Mouse (Mus musculus) limb, embryonic 14.5 days (tissue): Measurements from ENCODE around the gene Tmcc1. TPM values are rescaled to one million over a fixed set of nuclear protein-coding genes. Genes with fewer than 3 reads are reported as not detected.

Experiments
- ATAC-seq: fragments of 200-750 bp; cut with Nextera tagmentation; 2 replicates; pipeline ENCODE4 v1.8.0; 2017; ENCODE audit warnings: low read depth, moderate number of reproducible peaks, moderate TSS enrichment; ENCODE audit not compliant: low FRiP score
- DNase-seq: peaks from one replicate; pipeline ENCODE4 v3.0.0-alpha.2; 2015; ENCODE audit warnings: low spot score
- H3K27ac ChIP-seq: fragments of 300-500 bp; sonication (generic); replicated peaks from 2 replicates; pipeline ENCODE4 v1.5.1; 2014; ENCODE audit warnings: low read depth, mild to moderate bottlenecking, low read length, moderate library complexity, mixed read lengths
- H3K27me3 ChIP-seq: fragments of 300-500 bp; sonication (generic); 2 replicates; pipeline ENCODE4 v1.6.1; 2014; ENCODE audit warnings: low read length, mixed read lengths; ENCODE audit not compliant: control insufficient read depth, insufficient read depth
- H3K36me3 ChIP-seq: fragments of 300-500 bp; sonication (generic); 2 replicates; pipeline ENCODE4 v1.6.1; 2014; ENCODE audit warnings: mild to moderate bottlenecking, low read length, moderate library complexity, mixed read lengths; ENCODE audit not compliant: control insufficient read depth, insufficient read depth
- H3K4me1 ChIP-seq: fragments of 300-500 bp; sonication (generic); 2 replicates; pipeline ENCODE4 v1.6.1; 2014; ENCODE audit warnings: antibody characterized with exemption, low read length, mixed read lengths; ENCODE audit not compliant: control insufficient read depth, insufficient read depth
- H3K4me2 ChIP-seq: fragments of 300-500 bp; sonication (generic); replicated peaks from 2 replicates; pipeline ENCODE4 v1.6.1; 2014; ENCODE audit warnings: low read depth, mild to moderate bottlenecking, low read length, moderate library complexity; ENCODE audit not compliant: severe bottlenecking
- H3K4me3 ChIP-seq: fragments of 300-500 bp; sonication (generic); replicated peaks from 2 replicates; pipeline ENCODE4 v1.5.1; 2014; ENCODE audit warnings: low read length
- H3K9ac ChIP-seq: fragments of 300-500 bp; sonication (generic); 2 replicates; pipeline ENCODE4 v1.6.1; 2014; ENCODE audit warnings: mild to moderate bottlenecking, low read depth, low read length, moderate library complexity; ENCODE audit not compliant: severe bottlenecking
- H3K9me3 ChIP-seq: fragments of 300-500 bp; sonication (generic); 2 replicates; pipeline ENCODE4 v1.6.1; 2016; ENCODE audit warnings: low read length; ENCODE audit not compliant: control insufficient read depth
- POLR2A ChIP-seq: fragments of 200-500 bp; IDR thresholded peaks from 2 replicates; pipeline ENCODE4 v1.8.0; 2012; ENCODE audit warnings: inconsistent platforms, mild to moderate bottlenecking, moderate library complexity, borderline replicate concordance; ENCODE audit not compliant: insufficient read depth, insufficient read length; ENCODE audit errors: extremely low read depth
- WGBS: fragments of 180-500 bp; shearing (Covaris S2); extraction: QIAGEN DNeasy Blood & Tissue Kit; methylation state at CpG from one replicate; pipeline ENCODE4 v1.1.7; 2014; 5-methylcytosine and 5-hydroxymethylcytosine counted together
- polyA plus RNA-seq, 2 experiments: library from polyadenylated mRNA; depleted of rRNA in 1 of 2; stranded (reverse) in 1 of 2; unstranded in 1 of 2; fragments of >200 nt; fragmentation: Nextera tagmentation in 1 of 2; extraction: Ambion mirVana in 1 of 2; gene quantifications; 2 replicates each; pipeline versions ENCODE4 v1.2.1 to v1.2.3; 2012 to 2014

The Tmcc1 gene
- polyA plus RNA-seq, 2 experiments, result 11.1 to 23.4 TPM

DNA sequence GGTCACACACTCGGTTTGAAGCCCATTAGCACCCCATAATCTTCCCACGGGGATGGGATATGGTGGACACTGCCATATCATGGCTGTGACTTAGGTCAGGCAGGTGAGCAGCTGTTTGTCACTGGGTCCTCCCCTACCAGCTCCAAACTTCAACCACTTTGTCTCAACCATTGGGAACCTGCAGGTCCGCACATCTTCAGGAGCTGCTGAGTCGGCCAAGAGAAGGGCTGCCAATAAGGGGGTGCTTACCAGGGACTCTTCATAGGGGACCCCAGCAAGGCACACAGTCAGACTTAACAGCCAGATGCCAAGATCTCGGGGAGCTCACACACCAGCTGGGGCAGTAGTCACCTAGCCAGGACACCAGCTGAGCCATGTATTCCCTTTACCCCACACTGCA is 192.4 kb downstream of the Tmcc1 start:
- ATAC-seq (no peak), DNase-seq (no peak)
- H3K9me3 ChIP-seq, result no peaks in the 10 kb centered on the region
- WGBS, result 78% methylated on average over 5 of the region's 5 CpGs
- no peak overlapping the region for H3K27ac ChIP-seq
- H3K4me2 ChIP-seq, result no peak overlapping the region
- no peak for TF ChIP-seq POLR2A
- no peaks in the 10 kb centered on the region for H3K27me3 ChIP-seq
- no peaks in the 10 kb centered on the region for H3K36me3 ChIP-seq
- H3K9ac ChIP-seq, result no peak overlapping the region
- no peak overlapping the region for H3K4me3 ChIP-seq
- peaks cover 11% of the 10 kb centered on the region; the same call in 1 of the 2 replicates for H3K4me1 ChIP-seq

DNA sequence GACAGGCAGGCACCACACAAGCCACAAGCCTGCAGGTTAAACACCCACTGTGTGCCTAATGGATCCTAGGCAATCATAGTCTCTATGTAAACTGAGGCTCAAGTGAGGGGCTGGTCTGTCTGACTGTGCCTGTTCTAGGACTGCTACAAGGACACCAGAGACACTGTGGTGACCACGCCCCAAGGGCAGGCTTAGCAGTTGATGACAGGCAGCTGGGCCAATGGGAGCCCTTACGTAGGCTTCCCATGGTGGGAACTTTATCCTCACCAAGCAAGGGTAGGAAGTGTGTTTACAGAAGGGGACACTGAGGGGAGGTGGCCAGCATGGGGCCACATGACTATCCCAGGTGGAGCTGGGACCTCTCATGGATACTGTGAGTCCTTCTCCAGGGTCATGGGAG is 194.1 kb downstream of the Tmcc1 start:
- Histone ChIP-seq H3K4me3 (no peak overlapping the region), H3K4me2 (no peak overlapping the region), H3K9me3 (no peaks in the 10 kb centered on the region), H3K36me3 (no peaks in the 10 kb centered on the region), H3K27me3 (peaks cover 3% of the 10 kb centered on the region; the same call in 1 of the 2 replicates), H3K9ac (no peak overlapping the region), H3K4me1 (peaks cover 17% of the 10 kb centered on the region), H3K27ac (no peak overlapping the region)
- 82% methylated on average over 2 of the region's 2 CpGs for WGBS
- no peak for ATAC-seq
- no peak for TF ChIP-seq POLR2A
- no peak for DNase-seq

DNA sequence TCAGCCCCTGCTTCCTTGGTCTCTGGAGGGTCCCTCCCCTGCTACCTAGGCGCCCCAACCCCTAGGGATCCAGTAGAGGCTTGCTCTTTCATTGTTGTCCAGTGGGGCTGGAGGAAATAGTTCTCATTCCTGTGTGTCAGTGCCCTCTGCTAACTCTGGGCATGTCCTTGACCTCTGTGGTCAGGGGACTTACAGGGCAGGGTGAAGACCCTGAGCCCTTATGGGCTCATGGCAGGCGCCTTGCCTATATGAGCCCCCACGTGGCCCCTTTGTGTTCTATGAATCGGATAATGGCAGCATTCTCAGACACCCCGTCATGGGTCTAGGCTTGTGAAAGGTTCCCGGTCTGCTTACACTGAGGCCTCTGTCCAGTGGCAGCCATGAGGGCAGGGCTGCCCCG is 194.5 kb downstream of the Tmcc1 start:
- DNase-seq (no peak), ATAC-seq (no peak)
- H3K4me3 ChIP-seq, result no peak overlapping the region
- H3K27me3 ChIP-seq, result peaks cover 7% of the 10 kb centered on the region; the same call in 1 of the 2 replicates
- H3K9me3 ChIP-seq, result no peaks in the 10 kb centered on the region
- no peak overlapping the region for H3K27ac ChIP-seq
- H3K36me3 ChIP-seq, result no peaks in the 10 kb centered on the region
- 82% methylated on average over 7 of the region's 7 CpGs for WGBS
- no peak overlapping the region for H3K4me2 ChIP-seq
- H3K4me1 ChIP-seq, result peaks cover 19% of the 10 kb centered on the region
- no peak overlapping the region for H3K9ac ChIP-seq
- TF ChIP-seq POLR2A, result no peak

DNA sequence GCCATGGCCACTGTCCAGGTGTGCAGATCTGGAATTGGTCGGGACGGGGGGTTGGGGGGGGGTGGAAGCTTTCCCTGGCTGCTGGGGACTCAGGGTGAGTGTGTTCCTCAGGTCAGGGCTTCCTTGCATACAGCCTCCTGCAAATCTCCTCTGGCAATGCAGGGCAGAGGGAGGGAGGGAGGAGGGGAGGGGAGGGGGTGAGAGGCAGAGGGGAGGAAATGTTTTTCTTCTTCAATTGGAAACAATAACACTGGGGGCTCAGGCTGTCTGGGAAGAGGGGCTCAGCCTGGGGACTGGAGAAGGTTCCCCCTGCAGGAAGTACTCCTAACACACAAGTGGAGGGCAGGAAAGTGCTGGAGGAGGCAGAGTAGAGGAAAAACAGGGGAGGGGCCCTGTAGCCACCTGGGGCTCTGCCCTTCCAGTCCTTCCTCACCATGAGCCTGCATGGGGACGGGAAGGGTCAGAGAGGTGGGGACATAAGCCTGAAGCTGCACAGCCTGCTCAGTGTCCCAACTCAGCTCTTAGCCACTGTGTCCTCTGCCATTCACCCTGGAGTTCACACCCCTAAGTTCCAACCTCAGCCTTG is 195.5 kb downstream of the Tmcc1 start:
- no peak for TF ChIP-seq POLR2A
- H3K27me3 ChIP-seq, result peaks cover 17% of the 10 kb centered on the region
- 10% methylated on average over 3 of the region's 3 CpGs for WGBS
- no peak overlapping the region for H3K27ac ChIP-seq
- no peak overlapping the region for H3K4me2 ChIP-seq
- 0 out of 2 replicates have a peak overlapping the region, but pooled peaks have one; percentile 21 for H3K9ac ChIP-seq
- DNase-seq (no peak), ATAC-seq (no peak)
- peaks cover 24% of the 10 kb centered on the region for H3K4me1 ChIP-seq
- no peaks in the 10 kb centered on the region for H3K9me3 ChIP-seq
- no peaks in the 10 kb centered on the region for H3K36me3 ChIP-seq
- H3K4me3 ChIP-seq, result no peak overlapping the region

DNA sequence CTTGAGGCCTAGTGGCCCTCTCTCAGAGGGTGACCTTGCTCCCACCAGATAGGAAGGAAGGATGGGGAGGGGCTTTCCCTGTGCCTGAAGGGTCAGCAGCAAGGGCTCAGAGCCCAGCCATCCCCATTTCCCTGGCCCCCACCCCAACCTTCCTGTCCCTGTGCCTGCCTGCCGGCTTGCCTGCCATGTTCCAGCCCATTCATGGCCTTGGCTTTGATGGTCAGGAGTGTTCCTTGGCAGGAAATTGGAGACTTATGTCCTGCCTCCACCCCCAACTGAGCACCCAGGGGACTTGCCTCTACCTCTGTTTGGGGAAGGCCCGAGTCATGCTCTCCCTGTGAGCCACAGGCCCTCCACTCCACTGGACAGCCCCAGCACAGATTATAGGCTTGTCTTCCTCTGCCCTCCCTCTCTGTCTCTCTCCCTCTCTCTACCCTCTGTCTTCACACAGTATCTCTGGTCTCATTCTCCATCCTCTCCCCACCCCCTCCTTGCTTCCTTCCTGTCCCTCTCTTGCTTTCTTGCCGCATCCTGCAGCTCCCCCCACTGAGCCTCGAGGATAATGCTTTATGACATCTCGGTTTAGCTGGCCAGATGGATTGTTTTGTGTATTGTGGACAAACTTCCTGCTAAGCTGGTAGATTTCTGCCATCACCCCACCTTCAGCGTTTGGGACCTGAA is 197.0 kb downstream of the Tmcc1 start:
- Histone ChIP-seq H3K9ac (no peak overlapping the region), H3K4me1 (peaks cover 28% of the 10 kb centered on the region), H3K9me3 (no peaks in the 10 kb centered on the region), H3K27ac (no peak overlapping the region; the same call in 1 of the 2 replicates), H3K4me2 (no peak overlapping the region), H3K4me3 (no peak overlapping the region), H3K36me3 (no peaks in the 10 kb centered on the region), H3K27me3 (peaks cover 30% of the 10 kb centered on the region)
- WGBS, result 30% methylated on average over 6 of the region's 6 CpGs
- DNase-seq (no peak), ATAC-seq (no peak)
- TF ChIP-seq POLR2A, result no peak
